Mouse (Mus musculus) skeletal muscle tissue, adult 2 months (tissue): Measurements from ENCODE around the gene Gbgt1.
"Not testable (repeated sequence)": the region's sequence is repeated elsewhere in the genome, so short reads cannot be mapped to it uniquely, and the experiment has no call there.

ENCODE experiments used
- DNase-seq: peaks from one replicate; pipeline ENCODE4 v3.0.0-alpha.2; 2012; ENCODE audit warnings: low read depth, low spot score

Gbgt1 gene

DNA sequence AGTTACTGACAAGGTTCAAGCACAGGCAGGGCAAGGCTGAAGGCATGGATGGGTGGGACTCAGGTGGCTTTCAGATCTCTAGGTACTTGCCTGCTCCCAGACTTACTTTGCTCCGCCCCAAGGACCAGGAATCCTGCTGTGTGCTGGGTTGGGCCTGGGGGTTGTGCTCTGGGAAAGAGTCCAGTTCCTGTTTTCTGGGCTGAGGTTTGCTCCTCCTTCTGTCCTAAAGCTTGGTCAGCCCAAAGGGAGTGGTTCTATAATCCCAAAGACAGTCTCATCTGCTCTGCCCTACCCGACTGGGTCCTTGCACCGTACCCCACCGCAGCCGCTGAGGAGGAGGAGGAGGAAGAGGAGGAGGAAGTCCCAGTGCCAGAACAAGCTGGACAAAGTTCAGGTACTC lies at the start of gene Gbgt1:
TSS of gene Gbgt1 (plus strand) at position 221 of the 400 bp plus-strand sequence.
- no peak for DNase-seq

- no peak for DNase-seq
These were observed 49.4 kb upstream of the Gbgt1 start for GRCm38 (mm10) chr2:28447315-28447670.

GRCm38 (mm10) chr2:28451663-28452062 lies 45.0 kb upstream of the Gbgt1 start:
- DNase-seq = no peak

DNA sequence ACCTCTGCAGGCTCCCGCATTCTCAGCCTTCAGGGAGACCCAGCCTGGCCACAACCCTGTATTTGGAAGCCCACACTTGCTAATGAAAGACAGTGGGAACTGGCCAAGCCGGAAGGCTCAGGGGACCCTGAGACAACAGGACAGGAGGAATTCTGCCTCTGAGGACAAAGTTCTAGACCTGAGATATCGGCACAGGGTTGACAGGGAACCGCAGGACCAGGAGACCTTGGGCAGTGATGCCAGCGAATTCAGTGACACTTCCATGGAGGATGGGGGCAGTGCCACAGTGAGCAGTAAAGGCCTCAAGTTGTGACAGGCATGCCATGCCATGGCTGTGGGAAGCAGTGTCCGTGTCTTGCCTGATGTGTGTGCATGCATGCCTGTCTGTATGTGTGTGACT lies 43.2 kb upstream of the Gbgt1 start:
- no peak for DNase-seq

- DNase-seq = no peak
These were observed 40.1 kb upstream of the Gbgt1 start for GRCm38 (mm10) chr2:28456616-28457015.

DNA sequence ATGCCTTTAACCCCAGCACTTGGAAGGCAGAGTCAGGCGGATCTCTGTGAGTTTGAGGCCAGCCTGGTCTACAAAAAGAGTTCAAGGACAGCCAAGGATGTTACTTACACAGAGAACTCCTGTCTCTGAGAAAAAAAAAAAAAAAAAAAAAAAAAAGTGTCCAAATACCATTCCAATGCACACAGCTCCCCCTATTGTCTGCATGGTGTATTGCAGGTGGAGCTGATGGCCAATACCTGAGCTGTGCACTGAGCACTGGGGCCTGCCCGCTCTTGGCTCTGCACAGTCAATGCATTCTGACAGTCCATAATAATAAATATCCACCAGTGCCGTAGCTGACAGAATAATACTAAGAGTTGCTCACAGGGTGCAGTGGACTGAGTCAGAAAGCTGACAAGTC lies 32.8 kb upstream of the Gbgt1 start:
- DNase-seq = peak; percentile 14

DNA sequence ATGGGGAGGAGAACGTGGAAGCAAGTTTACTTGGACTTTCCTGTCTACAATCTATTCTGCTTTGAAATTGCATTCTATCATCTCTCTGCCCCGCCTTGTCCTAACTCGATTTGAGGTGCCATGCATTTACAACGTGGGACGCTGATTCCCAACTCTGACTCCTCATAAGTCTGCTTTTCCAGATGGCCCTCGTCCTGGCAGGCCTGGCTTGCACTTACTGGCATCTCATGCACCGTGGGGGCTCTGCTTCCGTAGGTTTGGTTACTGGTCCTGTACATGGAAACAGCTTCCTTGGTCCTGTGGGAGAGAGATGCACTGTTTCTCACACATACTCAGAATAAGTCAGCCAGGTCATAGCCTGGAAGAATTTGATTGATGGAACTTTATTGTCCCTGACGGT lies 31.8 kb upstream of the Gbgt1 start:
- no peak for DNase-seq

- DNase-seq = peak; percentile 40
These were observed 30.7 kb upstream of the Gbgt1 start, which contains the start of gene 1700007K13Rik for GRCm38 (mm10) chr2:28465836-28466518. Gene 1700007K13Rik (minus strand): TSS chr2:28466332.

DNA sequence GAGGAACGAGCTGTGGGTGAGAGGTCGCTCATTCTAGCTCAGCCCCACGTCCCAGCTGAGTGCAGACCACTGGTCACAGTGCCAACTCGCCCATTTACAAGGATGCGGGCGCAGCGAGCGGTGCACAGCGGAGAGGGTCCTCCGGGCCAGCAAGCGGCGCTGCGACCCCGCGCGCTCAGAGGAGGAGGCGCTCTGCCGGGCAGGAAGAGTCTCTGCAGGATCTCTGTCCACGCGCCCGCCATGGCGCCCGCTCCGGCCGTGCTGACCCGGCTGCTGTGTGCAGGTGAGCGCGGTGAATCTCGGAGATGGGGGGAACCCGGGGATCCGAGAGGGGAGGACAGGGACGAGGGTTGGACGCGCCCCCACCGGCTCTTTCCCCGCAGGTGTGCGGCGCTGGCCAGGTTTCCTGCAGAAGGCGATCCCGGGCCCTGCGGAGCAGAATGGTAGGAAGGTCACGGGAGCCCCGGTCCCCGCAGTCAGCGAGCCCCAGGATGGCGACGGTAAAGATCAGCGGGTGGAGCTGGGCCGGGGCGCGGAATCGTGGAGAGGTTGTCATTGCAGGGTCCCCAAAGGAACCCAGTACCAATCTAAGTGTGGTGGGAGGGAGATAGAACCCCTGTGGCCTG lies 28.7 kb upstream of the Gbgt1 start, which contains the start of gene Mrps2:
TSS of gene Mrps2 (plus strand) at position 207 of the 626 bp plus-strand sequence.
- DNase-seq = peak; percentile 63

DNA sequence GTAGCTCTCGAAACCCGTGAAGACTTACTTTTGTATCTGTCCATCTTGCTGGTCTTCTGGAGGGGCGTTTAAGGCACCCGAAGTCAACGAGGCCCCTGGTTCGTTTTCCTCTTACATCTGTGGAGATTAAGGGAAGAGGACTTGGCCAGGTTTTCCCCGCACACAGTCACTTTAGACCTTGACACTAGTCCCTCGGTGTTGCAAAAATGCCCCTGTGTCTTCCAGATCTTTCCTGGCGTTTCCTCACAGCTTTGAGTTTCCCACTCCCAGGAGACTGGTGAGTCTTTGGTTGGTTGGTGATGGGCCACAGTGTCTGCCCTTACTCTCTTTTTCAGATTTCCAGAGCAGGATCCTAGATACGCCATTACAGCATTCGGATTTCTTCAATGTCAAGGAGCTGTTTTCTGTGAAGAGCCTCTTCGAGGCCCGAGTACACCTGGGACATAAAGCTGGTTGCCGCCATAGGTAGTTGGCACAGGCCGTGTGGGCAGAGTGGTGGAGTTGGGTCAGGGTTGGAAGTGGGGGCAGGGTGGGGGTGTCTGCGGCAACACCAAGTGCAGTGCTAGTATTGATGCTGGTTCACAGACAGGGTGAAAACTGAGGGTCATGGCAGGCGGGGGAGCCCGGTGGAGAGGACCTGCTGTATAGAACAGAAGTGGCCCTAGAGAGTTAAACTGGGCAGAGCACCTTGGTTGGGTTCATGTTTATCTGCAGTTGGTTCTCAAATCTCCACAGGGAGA lies 28.0 kb upstream of the Gbgt1 start:
- DNase-seq = no peak

GRCm38 (mm10) chr2:28469461-28469860 lies 27.2 kb upstream of the Gbgt1 start:
- DNase-seq = no peak

GRCm38 (mm10) chr2:28470591-28470990 lies 26.1 kb upstream of the Gbgt1 start:
- no peak for DNase-seq

DNA sequence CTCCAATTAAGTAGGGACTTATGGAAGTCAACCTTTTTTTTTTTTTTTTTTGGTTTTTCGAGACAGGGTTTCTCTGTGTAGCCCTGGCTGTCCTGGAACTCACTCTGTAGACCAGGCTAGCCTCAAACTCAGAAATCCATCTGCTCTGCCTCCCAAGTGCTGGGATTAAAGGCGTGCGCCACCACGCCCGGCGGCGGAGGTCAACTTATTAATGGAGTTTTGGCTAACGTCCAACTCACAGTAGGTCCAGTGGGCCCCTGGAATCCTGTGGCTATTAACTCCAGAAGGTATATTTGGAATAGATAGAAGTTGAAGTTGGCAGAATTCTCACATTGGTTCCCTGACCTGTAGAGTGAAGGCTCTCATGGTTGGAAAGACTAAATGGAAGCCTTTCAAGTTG lies 24.7 kb upstream of the Gbgt1 start:
- not testable (repeated sequence) for DNase-seq

DNA sequence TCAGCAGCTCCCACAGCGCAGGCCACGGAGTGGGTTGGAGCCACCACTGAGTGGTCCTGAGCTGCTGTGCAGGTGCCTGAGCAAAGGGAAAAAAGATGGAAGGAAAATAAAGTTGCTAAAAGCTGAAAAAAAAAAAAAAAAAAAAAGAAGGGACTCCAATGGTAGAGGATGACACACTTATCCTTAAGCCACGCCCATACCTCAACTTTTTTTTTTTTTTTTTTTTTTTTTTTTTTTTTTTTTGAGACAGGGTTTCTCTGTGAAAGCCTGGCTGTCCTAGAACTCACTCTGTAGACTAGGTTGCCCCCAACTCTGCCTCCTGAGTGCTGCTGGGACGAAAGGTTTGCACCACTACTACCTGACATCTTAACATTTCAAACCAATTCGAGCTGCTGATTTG lies 18.7 kb upstream of the Gbgt1 start:
- DNase-seq = not testable (repeated sequence)

DNA sequence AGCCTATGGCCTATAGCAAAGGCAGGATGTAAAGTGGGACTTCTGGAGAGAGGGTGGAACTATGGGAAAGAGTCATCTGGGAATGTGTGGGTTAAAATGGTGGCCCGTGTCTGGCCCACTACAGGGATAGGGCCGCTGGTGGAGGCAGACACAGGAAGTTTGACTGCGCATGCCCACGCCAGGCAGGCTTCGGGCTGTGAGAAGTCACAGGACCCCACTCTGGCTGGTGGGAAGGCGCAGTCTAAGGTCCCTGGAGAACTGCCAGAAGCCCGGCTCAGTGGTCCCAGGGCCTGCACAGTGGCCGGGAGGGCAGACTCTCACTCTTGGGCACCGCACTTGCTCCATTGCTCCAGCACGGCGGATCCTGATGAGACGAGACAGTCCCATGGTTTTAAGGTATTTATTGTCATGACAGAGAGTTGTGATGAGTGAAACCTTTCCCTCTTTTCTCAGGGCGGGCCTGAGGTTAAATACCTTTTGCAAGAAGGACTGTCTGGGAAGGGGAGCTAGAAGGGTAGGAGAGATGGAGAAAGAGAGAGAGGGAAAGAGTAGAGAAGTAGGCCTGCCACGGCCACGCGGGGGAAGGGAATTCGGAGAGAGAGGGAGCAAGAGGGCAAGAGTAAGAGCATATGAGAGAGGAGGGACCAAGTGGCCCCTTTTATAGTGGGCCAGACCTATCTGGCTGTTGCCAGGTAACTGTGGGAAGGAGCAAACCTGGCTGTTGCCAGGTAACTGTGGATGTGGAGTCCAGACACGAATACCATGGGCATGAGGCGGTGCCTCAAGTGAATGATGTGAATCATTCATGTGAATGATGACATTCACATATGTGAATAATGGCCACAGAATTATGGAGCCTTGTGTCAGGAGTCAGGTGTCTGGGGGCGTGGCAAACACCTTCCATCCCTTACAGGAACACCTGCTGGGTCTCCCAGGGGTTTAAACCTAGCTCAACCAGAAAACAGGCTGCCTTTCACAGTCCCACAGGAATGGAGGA lies 17.2 kb upstream of the Gbgt1 start:
- no peak for DNase-seq

- DNase-seq = no peak
These were observed 12.8 kb upstream of the Gbgt1 start for GRCm38 (mm10) chr2:28483861-28484260.

DNA sequence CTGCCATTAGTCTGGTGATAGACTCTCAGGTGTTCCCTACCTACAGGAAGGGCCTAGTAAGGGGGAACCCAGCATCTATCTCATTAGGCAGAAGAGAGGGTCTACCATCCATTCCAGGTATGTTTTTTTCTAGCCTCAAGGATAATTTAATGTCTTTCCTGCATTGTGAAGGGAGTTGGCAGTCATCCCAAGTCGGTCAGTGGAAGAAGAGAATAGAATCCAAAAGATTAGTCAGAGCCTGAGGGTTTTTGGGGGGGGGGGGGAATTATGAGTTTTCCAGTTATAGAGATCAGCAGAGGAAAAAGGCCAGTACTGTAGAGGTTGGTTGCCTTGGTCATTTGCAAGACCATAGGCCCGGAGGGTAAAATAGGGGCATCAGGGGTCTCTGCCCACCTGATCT lies 2.2 kb upstream of the Gbgt1 start:
- no peak for DNase-seq

- no peak for DNase-seq
These were observed 1.4 kb upstream of the Gbgt1 start for GRCm38 (mm10) chr2:28495207-28495756.

DNA sequence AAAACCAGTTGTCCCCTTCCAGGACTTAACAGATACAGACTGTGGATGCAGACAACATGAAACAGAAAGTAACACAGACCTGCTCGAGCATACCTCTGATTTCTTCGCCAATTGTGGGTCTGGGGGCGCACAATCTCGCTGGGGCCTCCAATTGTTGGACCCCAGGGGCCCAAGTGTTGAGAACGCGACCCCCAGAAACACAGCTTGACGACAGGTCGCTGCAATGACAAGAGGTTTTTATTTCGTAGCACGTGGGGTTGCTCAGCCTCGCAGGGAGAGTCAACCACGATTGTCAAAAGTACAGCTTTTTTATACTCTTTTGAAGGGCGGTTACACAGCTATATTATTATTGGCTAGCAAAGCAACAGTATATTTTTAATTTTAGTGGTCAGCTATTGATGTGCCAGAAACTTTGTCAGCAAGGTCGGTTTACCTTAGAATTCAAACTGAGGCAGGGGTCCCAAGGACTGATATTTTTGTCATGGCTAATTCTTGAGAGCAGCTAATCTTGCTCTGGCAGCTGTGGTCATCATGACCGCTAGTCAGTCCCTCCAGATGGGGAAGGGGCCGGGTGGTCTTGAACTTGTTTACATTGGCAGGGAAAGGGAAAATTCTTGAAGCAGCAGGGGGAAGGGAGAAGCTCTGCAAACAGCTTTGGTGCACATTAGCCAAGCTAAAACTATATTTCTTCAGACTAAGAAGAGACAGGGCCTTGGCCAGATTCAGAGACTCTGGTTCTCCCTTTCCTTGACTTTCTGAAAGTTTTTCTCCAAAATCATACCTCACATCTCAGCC lies 693 bp upstream of the Gbgt1 start:
- DNase-seq = no peak

- DNase-seq = no peak
These were observed 870 bp downstream of the Gbgt1 start for GRCm38 (mm10) chr2:28497561-28497960.
